Comparison of ENCODE assay signal across 8 mouse cellular contexts in the genomic region with DNA sequence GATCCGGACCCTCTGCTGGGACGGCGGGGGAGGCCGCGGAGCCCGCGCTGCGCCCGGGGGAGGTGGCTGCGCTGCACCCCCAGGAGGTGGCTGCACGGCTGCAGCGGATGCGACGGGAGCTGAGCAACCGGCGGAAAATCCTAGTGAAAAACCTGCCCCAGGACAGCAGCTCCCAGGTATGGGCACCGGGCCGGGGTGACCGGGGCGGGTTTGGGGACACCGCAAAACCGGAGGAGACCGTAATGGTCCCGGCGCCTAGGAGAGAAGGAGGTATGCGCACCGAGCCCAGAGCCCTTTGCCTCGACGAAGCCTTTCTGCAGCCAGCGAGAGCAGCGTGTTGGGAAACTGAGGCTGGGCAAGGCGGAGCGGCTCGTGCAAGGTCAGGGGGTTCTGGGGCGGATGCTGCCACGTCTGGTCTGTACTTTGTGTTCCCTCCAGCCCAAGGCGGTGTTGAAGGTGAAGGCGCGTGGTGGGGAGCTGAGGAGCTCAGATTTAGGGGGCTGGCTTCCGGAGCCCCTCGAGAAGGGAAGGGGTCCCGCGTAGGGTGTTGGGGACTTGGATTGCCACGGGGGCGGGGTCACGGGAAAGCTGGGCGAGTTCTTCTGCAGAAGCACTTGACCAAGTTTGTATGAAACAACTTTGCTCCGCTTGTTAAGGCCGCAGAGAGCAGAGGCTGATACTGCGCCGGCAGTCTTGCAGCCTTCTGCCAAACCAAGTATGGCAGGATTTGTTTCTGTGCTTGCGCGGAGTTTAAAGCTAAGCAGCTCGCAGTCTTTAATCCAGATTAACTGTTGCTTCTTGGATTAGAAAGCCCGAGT. TPM values are rescaled to one million over a fixed set of nuclear protein-coding genes. Genes with fewer than 3 reads are reported as not detected.
DNase-seq lines count a peak whose midpoint lies in the region; ATAC-seq and TF ChIP-seq lines count a peak whose summit lies in the region.

No protein-coding gene starts in this region.

- no peaks in the 10 kb centered on the region for H3K27me3 ChIP-seq in hindbrain, embryonic 14.5 days (ENCODE audit: control insufficient read depth, insufficient read depth, low read length)
- peaks cover 18% of the 10 kb centered on the region for H3K27me3 ChIP-seq in midbrain, embryonic 10.5 days (ENCODE audit: low read depth, poor library complexity, severe bottlenecking)
- H3K27me3 ChIP-seq in small intestine, adult 2 months (ENCODE audit: control insufficient read depth, insufficient read depth, low read length), result peaks cover 17% of the 10 kb centered on the region

- no peak for TF ChIP-seq CTCF in small intestine, adult 2 months (IDR thresholded peaks at IDR 0.05; ENCODE audit: extremely low read depth, insufficient read length, insufficient replicate concordance, low read depth, low read length)

- H3K4me3 ChIP-seq in hindbrain, embryonic 14.5 days (replicated peaks; ENCODE audit: low read length), result peak overlapping the region; percentile 74
- peak overlapping the region; percentile 79 for H3K4me3 ChIP-seq in midbrain, embryonic 10.5 days
- peak overlapping the region; percentile 61 for H3K4me3 ChIP-seq in small intestine, adult 2 months (ENCODE audit: low read depth, low read length)

- H3K36me3 ChIP-seq in hindbrain, embryonic 14.5 days (replicated peaks; ENCODE audit: control insufficient read depth, insufficient read depth), result no peaks in the 10 kb centered on the region
- H3K36me3 ChIP-seq in midbrain, embryonic 10.5 days, result no peaks in the 10 kb centered on the region
- H3K36me3 ChIP-seq in small intestine, adult 2 months (ENCODE audit: control insufficient read depth, insufficient read depth, low read length), result no peaks in the 10 kb centered on the region

- peak overlapping the region; percentile 79 for H3K9ac ChIP-seq in hindbrain, embryonic 14.5 days

- under 1% methylated on average over 55 of the region's 55 CpGs for WGBS in hindbrain, embryonic 14.5 days
- under 1% methylated on average over 55 of the region's 55 CpGs for WGBS in midbrain, embryonic 10.5 days
- WGBS in small intestine, adult 2 months, result 3% methylated on average over 55 of the region's 55 CpGs

- intact Hi-C loops in left cerebral cortex, postnatal 4 days (cut with DNase I), result no loop called here

- peak; percentile 14 for DNase-seq in WW6 (ENCODE audit: low read depth, low spot score)
- peak; percentile 3 for DNase-seq in cerebellum, adult 9-10 months
- DNase-seq in hindbrain, embryonic 14.5 days (ENCODE audit: low spot score), result peak; percentile 49
- DNase-seq in left cerebral cortex, postnatal 4 days, result peak; percentile 19
- peak; percentile 67 for DNase-seq in midbrain, embryonic 10.5 days (ENCODE audit: low spot score)

- peak overlapping the region; percentile 93 for H3K4me2 ChIP-seq in hindbrain, embryonic 14.5 days (replicated peaks)

- H3K4me1 ChIP-seq in hindbrain, embryonic 14.5 days (replicated peaks; ENCODE audit: control insufficient read depth, insufficient read depth, low read length), result no peaks in the 10 kb centered on the region
- peaks cover 25% of the 10 kb centered on the region for H3K4me1 ChIP-seq in midbrain, embryonic 10.5 days
- H3K4me1 ChIP-seq in small intestine, adult 2 months (ENCODE audit: control insufficient read depth, insufficient read depth, insufficient read length, low read length), result peaks cover 9% of the 10 kb centered on the region

- ATAC-seq in frontal cortex, adult (ENCODE audit: low TSS enrichment), result peak; percentile 55
- peak; percentile 64; the same call in 1 of the 2 replicates for ATAC-seq in hindbrain, embryonic 14.5 days (ENCODE audit: low FRiP score)
- ATAC-seq in activated CD4-positive, CD25-positive, alpha-beta regulatory T cell, adult 4 months, result no peak

- no peak overlapping the region for H3K27ac ChIP-seq in hindbrain, embryonic 14.5 days
- peak overlapping the region; percentile 91 for H3K27ac ChIP-seq in midbrain, embryonic 10.5 days (replicated peaks)
- no peak overlapping the region for H3K27ac ChIP-seq in small intestine, adult 2 months (ENCODE audit: insufficient read depth, low read depth, low read length)

- H3K9me3 ChIP-seq in hindbrain, embryonic 14.5 days (ENCODE audit: control insufficient read depth, low read length), result no peaks in the 10 kb centered on the region
- no peaks in the 10 kb centered on the region for H3K9me3 ChIP-seq in midbrain, embryonic 10.5 days (replicated peaks)

- no peak for TF ChIP-seq POLR2A in small intestine, adult 2 months (IDR thresholded peaks at IDR 0.05; ENCODE audit: low read depth, low read length)

RNA-seq across cellular contexts. Expression of a gene that starts 0.6 kb away (rescaled TPM):
- 6.2 and 8.0 TPM in 2 replicates for polyA plus RNA-seq in hindbrain, embryonic 14.5 days (2014; fragmentation: Nextera tagmentation; extraction: Ambion mirVana)
- total RNA-seq in left cerebral cortex, postnatal 4 days (2021), result 10 to 100 TPM; 23.1 to 24.6 TPM
- 12.9 and 14.8 TPM in 2 replicates for polyA plus RNA-seq in midbrain, embryonic 10.5 days (2016; fragmentation: Nextera tagmentation; extraction: Ambion mirVana)
- polyA plus RNA-seq in small intestine, adult 2 months (2012; rRNA removed), result 0.84 TPM in 2 replicates
- 1 to 10 TPM; 1.6 to 2.1 TPM for polyA plus RNA-seq in activated CD4-positive, CD25-positive, alpha-beta regulatory T cell, adult 4 months (2017; shearing (Covaris generic))

RNA-seq across cellular contexts. Expression of a gene that starts 48.9 kb away (rescaled TPM):
- not detected in 2 replicates for polyA plus RNA-seq in hindbrain, embryonic 14.5 days (2014; fragmentation: Nextera tagmentation; extraction: Ambion mirVana)
- not detected for total RNA-seq in left cerebral cortex, postnatal 4 days (2021)
- polyA plus RNA-seq in midbrain, embryonic 10.5 days (2016; fragmentation: Nextera tagmentation; extraction: Ambion mirVana), result not detected in 2 replicates
- not detected in 2 replicates for polyA plus RNA-seq in small intestine, adult 2 months (2012; rRNA removed)
- not detected for polyA plus RNA-seq in activated CD4-positive, CD25-positive, alpha-beta regulatory T cell, adult 4 months (2017; shearing (Covaris generic))

Comparison
In these comparisons a context has a peak if more than half of its experiments do, and no peak if none do; other contexts are left out.
1. DNase-seq: peak in every context shown above with its lines; median percentile 67 in midbrain, embryonic 10.5 days; 49 in hindbrain, embryonic 14.5 days; 19 in left cerebral cortex, postnatal 4 days; 14 in WW6; 3 in cerebellum, adult 9-10 months.